Mouse (Mus musculus) left cerebral cortex, adult 2 months (tissue): ENCODE measurements around the gene Gsg1. TPM values are rescaled to one million over a fixed set of nuclear protein-coding genes. Genes with fewer than 3 reads are reported as not detected.

ENCODE experiments used
- DNase-seq, 2 experiments: peaks; one replicate each; pipeline ENCODE4 v3.0.0; 2021 to 2022; ENCODE audit warnings: low spot score in 2 of 2, mixed read lengths in 1 of 2; ENCODE audit errors: extremely low spot score in 1 of 2
- H3K27ac ChIP-seq: fragments of 200-600 bp; 2 replicates; pipeline ENCODE4 v1.8.1; 2022
- H3K4me3 ChIP-seq: fragments of 200-600 bp; 2 replicates; pipeline ENCODE4 v1.8.1; 2022
- CTCF ChIP-seq: fragments of 200-600 bp; IDR thresholded peaks from 2 replicates; pipeline ENCODE4 v1.8.1; 2022; ENCODE audit warnings: antibody characterized with exemption, mild to moderate bottlenecking, moderate library complexity
- intact Hi-C: fragments of 180-260 bp; cut with DNase I; formaldehyde crosslinking; loops from one replicate; pipeline ENCODE4 v1.15.1; 2025
- total RNA-seq, 2 experiments: library from RNA; stranded (reverse); gene quantifications; 2 replicates each; pipeline ENCODE4 v1.2.3; 2021

The Gsg1 gene
- total RNA-seq, 2 experiments from 2014 or later: not detected

GRCm38 (mm10) chr6:135251849-135252727, 2.1 kb downstream of the Gsg1 start:
- H3K27ac ChIP-seq: no peak overlapping the region
- TF ChIP-seq CTCF: no peak
- intact Hi-C loops: no loop called here

DNA sequence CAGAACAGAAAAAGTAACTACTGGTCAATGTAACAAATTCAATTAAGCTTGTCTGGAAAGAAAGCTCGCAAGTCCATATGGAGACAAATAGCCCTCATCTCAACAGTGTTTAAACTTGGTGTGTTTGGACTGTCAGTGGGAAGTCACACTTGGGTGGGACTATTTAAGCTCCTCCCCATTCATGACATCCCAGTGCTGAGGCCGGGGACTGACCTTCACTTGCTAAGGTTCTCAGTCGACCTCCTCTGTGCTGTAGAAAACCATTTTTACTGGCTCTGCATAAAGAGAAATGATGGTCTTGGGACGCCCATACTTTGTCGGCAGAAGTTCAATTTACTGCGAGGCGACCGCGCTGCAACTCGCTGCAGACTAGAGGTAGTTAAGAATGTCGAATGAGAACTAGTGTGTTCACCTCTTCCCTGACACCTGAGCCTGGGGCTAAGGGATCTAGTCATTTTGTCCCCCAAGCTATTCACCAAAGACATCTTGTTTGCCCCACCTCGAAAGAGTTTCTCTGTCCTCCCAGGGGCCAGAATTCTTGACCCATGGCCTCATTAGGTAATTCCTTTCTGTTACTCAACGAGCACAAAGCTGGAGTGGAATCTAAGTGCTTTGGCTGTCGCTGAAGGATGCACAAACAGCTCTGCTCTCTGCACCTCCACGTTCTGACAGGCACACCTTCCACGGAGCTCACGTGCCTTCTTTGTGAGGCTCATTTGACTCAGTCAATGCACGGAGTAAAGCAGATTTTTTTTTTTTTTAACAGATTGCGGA, 3.0 kb downstream of the Gsg1 start:
- Histone ChIP-seq H3K4me3 (no peak overlapping the region), H3K27ac (no peak overlapping the region)
- no peak for TF ChIP-seq CTCF
- DNase-seq: no peak
- intact Hi-C loops: no loop called here

More at GRCm38 (mm10) chr6:135251849-135252727, 2.1 kb downstream of the Gsg1 start:
- DNase-seq: no peak
- H3K4me3 ChIP-seq: no peak overlapping the region

- peak; percentile 94 for TF ChIP-seq CTCF
- DNase-seq: peak; percentile 60 to 75
- intact Hi-C loops: loop anchor here (1.0 to 5.0 kb wide), 4 partner anchors 119 to 163 kb away; no protein-coding TSS in a partner anchor
- Histone ChIP-seq H3K4me3 (no peak overlapping the region), H3K27ac (no peak overlapping the region)
These were observed 4.2 kb downstream of the Gsg1 start for GRCm38 (mm10) chr6:135249846-135250531.

- Histone ChIP-seq H3K4me3 (no peak overlapping the region), H3K27ac (no peak overlapping the region)
- no peak for TF ChIP-seq CTCF
- DNase-seq: no peak
- intact Hi-C loops: loop anchor here (2.0 to 5.0 kb wide), 2 partner anchors 129 to 161 kb away; no protein-coding TSS in a partner anchor
These were observed 6.3 kb downstream of the Gsg1 start for GRCm38 (mm10) chr6:135247861-135248260.

GRCm38 (mm10) chr6:135245586-135245985, 8.6 kb downstream of the Gsg1 start:
- no peak for TF ChIP-seq CTCF
- intact Hi-C loops: loop anchor here (5.0 kb wide), 1 partner anchor 158 kb away; no protein-coding TSS in a partner anchor
- no peak for DNase-seq
- Histone ChIP-seq H3K27ac (no peak overlapping the region), H3K4me3 (no peak overlapping the region)

DNA sequence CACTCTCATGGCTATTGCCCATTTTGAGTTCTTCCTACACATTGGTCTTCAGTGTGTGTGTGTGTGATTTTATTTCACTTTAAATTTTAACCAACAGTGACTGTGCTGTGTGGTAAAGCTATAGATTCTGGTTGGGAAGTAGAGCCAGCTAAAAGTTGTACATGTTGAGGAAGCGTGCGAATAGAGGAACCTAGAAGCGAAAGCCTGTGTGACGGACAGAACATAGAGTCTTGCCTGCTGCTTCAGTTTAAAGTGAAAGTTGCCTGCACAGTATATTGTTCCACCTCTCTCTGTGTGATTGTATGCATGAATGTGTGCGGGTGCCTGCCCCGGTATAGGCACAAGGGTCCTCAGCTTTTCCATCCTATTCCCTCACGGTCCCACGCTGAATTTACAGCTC, 13.8 kb downstream of the Gsg1 start:
- DNase-seq: no peak
- TF ChIP-seq CTCF: no peak
- no peak overlapping the region for H3K27ac ChIP-seq
- no peak overlapping the region for H3K4me3 ChIP-seq
- intact Hi-C loops: no loop called here

GRCm38 (mm10) chr6:135238211-135238610, 15.9 kb downstream of the Gsg1 start:
- no peak overlapping the region for H3K4me3 ChIP-seq
- no peak for TF ChIP-seq CTCF
- intact Hi-C loops: no loop called here
- DNase-seq: no peak
- H3K27ac ChIP-seq: no peak overlapping the region

- no peak for DNase-seq
- no peak overlapping the region for H3K4me3 ChIP-seq
- TF ChIP-seq CTCF: no peak
- intact Hi-C loops: no loop called here
- H3K27ac ChIP-seq: no peak overlapping the region
These were observed 16.8 kb downstream of the Gsg1 start for GRCm38 (mm10) chr6:135237326-135237725.

- intact Hi-C loops: no loop called here
- no peak overlapping the region for H3K4me3 ChIP-seq
These were observed 17.6 kb downstream of the Gsg1 start for GRCm38 (mm10) chr6:135236576-135236975.

DNA sequence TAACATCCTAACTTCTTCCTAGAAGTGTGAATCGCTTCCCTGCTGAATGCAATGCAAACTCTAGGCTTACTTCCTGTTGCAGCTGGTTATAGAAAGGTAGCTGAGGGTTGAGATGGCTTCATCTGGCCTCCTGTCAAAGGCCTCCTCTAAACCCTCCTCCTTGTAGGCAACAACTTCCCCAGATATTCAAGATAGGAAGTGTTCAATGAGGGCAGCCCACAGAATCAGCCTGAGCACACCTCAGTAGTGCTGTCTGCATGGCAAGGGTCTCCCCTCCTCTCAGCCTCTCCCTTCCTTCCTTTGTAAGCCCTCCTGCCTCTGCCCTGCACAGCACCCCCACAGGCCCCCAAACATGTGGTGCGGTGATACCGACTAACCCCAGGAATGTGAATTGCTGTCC, 18.4 kb downstream of the Gsg1 start:
- DNase-seq: no peak
- no peak overlapping the region for H3K4me3 ChIP-seq
- intact Hi-C loops: no loop called here
- no peak for TF ChIP-seq CTCF
- no peak overlapping the region for H3K27ac ChIP-seq

More at GRCm38 (mm10) chr6:135236576-135236975, 17.6 kb downstream of the Gsg1 start:
- no peak overlapping the region for H3K27ac ChIP-seq
- DNase-seq: no peak
- TF ChIP-seq CTCF: peak; percentile 10; the same call in 1 of the 2 replicates

DNA sequence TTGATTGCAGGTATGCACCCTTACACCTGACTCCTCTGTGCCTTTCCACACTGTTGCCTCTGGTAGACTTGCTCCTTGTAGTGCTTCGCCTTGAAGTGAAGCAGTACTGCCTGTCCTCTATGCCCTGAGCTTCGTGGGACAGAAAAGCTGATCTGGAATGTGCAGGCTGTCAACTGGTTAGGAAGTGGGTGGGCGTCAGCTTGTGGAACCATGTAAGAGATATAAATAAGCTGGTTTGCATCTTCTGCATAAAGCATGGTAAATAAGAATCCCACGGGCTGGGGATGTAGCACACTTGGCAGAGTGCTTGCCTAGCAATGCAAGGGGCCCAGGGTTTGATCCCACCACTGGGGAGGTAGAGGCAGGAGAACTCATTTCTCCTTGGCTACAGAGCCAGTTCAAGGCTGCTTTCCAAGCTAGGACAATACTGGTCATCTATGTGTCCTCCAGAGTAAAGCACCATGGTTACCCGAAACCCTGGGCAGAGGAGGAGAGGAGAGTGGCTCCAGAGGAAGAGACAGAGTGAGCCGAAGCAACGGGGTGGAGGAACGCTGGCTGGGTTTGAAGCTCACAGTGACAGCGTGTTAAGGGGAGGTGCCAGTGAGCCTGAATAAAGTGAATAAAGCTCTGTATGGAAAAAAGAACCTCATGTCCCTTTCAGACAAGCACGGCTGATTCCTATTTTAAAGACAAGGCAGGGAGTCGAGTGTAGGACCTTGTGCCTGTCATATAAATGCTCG, 21.5 kb downstream of the Gsg1 start:
- intact Hi-C loops: loop anchor here (1.0 to 5.0 kb wide), 4 partner anchors 9 to 140 kb away; no protein-coding TSS in a partner anchor
- DNase-seq: peak in 1 of 2 experiments; percentile 40
- H3K27ac ChIP-seq: peak overlapping the region; percentile 64
- no peak for TF ChIP-seq CTCF
- H3K4me3 ChIP-seq: no peak overlapping the region
